Mouse (Mus musculus) lung, postnatal 0 days (tissue): ENCODE results near the gene Lao1.
"Not testable (repeated sequence)": the region's sequence is repeated elsewhere in the genome, so short reads cannot be mapped to it uniquely, and the experiment has no call there.

Source experiments
- CTCF ChIP-seq: IDR thresholded peaks from 2 replicates; pipeline ENCODE4 v1.5.1; 2016; ENCODE audit warnings: antibody characterized with exemption, mild to moderate bottlenecking
- EP300 ChIP-seq: IDR thresholded peaks from 2 replicates; pipeline ENCODE4 v1.6.1; 2016; ENCODE audit warnings: antibody characterized with exemption, mild to moderate bottlenecking, control low read depth

- TF ChIP-seq CTCF, EP300: not testable (repeated sequence)
These were observed 44.0 kb upstream of the Lao1 start, which contains the start of gene Olfr1329 for GRCm38 (mm10) chr4:118917365-118917764.
